Mouse (Mus musculus) neural tube, postnatal 0 days (tissue): ENCODE measurements around the gene Slc5a4b. TPM values are rescaled to one million over a fixed set of nuclear protein-coding genes. Genes with fewer than 3 reads are reported as not detected.

Experiments
- microRNA-seq: library from miRNA; unstranded; fragments of <30 nt; microRNA quantifications from one replicate; pipeline ENCODE4, GENCODE M21; 2016
- polyA plus RNA-seq: library from polyadenylated mRNA; unstranded; fragments of >200 nt; fragmentation: Nextera tagmentation; extraction: Ambion mirVana; gene quantifications from 2 replicates; pipeline ENCODE4 v1.2.1, GENCODE M21; 2015

The Slc5a4b gene
- polyA plus RNA-seq = not detected in 2 replicates

DNA sequence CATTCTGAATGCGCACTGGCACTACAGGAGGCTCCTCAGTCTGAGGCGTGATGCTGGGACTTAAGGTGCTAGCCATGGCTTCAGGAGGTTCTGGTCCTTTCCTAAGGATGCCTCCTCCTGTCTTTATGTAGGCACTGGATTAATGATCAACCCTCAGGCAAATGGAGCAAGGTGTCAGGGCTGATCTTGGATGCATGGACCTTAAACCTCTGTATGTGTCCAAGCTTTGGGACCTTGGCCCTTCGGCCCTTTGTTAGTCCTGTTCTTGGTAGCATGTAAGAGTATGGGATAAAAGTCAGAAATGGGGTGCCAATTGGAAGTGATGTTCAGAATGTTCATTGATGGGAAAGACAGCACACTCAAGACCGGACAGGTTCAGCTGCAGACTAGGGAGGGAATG lies at the start of gene Slc5a4b:
TSS of gene Slc5a4b (minus strand) at position 101 of the 400 bp plus-strand sequence.

GRCm38 (mm10) chr10:76147278-76147677 lies 36.5 kb upstream of the Slc5a4b start, which contains the start of gene Slc5a4a:
Slc5a4a (plus strand) TSS chr10:76147451.

DNA sequence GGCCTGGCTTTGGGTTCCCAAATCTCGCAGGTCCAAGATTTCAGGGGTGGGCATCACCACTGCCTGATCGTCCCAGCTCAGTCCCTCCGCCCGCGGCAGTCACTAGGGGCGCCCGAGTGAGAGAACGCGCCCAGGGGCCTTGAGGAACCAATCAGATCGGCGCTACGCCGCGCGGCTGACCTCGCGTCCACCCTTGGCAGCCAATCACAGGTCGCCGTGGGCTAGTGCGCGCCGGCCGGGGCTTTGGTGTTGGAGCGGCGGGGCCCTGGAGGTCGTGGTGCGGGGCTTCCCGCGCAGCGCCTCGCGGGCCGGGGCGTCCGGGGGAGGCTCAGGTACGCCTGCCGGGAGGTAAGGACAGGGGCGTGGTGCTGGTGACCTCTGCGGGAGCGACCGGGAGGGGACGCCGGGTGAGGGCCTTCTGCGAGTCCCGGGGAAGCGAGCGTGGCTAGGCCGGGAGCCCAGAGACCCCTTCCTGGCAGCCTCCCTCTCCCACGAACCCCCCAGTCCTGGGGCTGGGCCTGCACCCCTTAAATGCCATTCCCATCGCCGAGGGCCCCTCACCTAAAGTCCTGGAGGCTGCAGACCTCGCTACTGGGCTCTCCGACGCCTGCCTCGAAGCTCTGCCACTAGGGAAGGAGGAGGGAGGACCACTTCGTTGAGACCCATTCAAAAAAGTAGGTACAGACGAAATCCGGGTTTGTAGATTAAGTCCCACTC lies 78.2 kb downstream of the Slc5a4b start, which contains the start of gene Zfp280b:
TSS of gene Zfp280b (plus strand) at position 249 of the 717 bp plus-strand sequence.

Small RNA genes within 50 kb of the gene (microRNA-seq; reads per million reads assigned to microRNA genes)
- gene Mir6409 = not detected

Other genes with a start within 250 kb of the Slc5a4b start
- 0.65 and 1.5 TPM in 2 replicates for gene Derl3, start 217.5 kb downstream of the Slc5a4b start, polyA plus RNA-seq
- 176 and 183 TPM in 2 replicates for gene Smarcb1, start 189.3 kb downstream of the Slc5a4b start, polyA plus RNA-seq
- 372 and 376 TPM in 2 replicates for gene Chchd10, start 177.8 kb downstream of the Slc5a4b start, polyA plus RNA-seq
- gene Mmp11, start 174.5 kb downstream of the Slc5a4b start, polyA plus RNA-seq = 10.3 and 10.5 TPM in 2 replicates
- gene Gm867, start 170.3 kb downstream of the Slc5a4b start, polyA plus RNA-seq = 1.7 and 2.3 TPM in 2 replicates
- 1.5 TPM in 1 of 2 replicates, not detected in the other for gene Vpreb3, start 167.9 kb downstream of the Slc5a4b start, polyA plus RNA-seq
- not detected in 2 replicates for gene Gm5134, start 156.4 kb downstream of the Slc5a4b start, polyA plus RNA-seq
- gene Zfp280b, start 78.3 kb downstream of the Slc5a4b start, polyA plus RNA-seq = 7.8 and 10.4 TPM in 2 replicates
- gene Slc5a4a, start 36.5 kb upstream of the Slc5a4b start, polyA plus RNA-seq = 0.14 TPM in 1 of 2 replicates, not detected in the other
- gene Prmt2, start 126.9 kb upstream of the Slc5a4b start, polyA plus RNA-seq = 231 and 271 TPM in 2 replicates
- 35.8 and 42.6 TPM in 2 replicates for gene S100b, start 142.9 kb upstream of the Slc5a4b start, polyA plus RNA-seq
- 14.0 and 17.5 TPM in 2 replicates for gene Dip2a, start 234.3 kb upstream of the Slc5a4b start, polyA plus RNA-seq